Mouse (Mus musculus) intestine, postnatal 0 days (tissue): Measurements from ENCODE around the gene Lhfp. TPM values are rescaled to one million over a fixed set of nuclear protein-coding genes. Genes with fewer than 3 reads are reported as not detected.

Experiments used
- ATAC-seq: fragments of 200-750 bp; cut with Nextera tagmentation; 2 replicates; pipeline ENCODE4 v1.8.0; 2017; ENCODE audit warnings: mild to moderate bottlenecking, moderate TSS enrichment, moderate library complexity
- H3K27ac ChIP-seq: fragments of 300-500 bp; sonication (generic); 2 replicates; pipeline ENCODE4 v1.5.1; 2014; ENCODE audit warnings: mild to moderate bottlenecking, low read depth, low read length, moderate library complexity
- H3K27me3 ChIP-seq: fragments of 300-500 bp; sonication (generic); replicated peaks from 2 replicates; pipeline ENCODE4 v1.6.1; 2014; ENCODE audit warnings: low read length, mixed read lengths; ENCODE audit not compliant: control insufficient read depth, insufficient read depth
- H3K36me3 ChIP-seq: fragments of 300-500 bp; sonication (generic); 2 replicates; pipeline ENCODE4 v1.6.1; 2014; ENCODE audit warnings: mild to moderate bottlenecking, moderate library complexity; ENCODE audit not compliant: control insufficient read depth, insufficient read depth
- H3K4me1 ChIP-seq: fragments of 300-500 bp; sonication (generic); replicated peaks from 2 replicates; pipeline ENCODE4 v1.6.1; 2014; ENCODE audit warnings: antibody characterized with exemption, low read length, mixed read lengths; ENCODE audit not compliant: control insufficient read depth, insufficient read depth
- H3K4me2 ChIP-seq: fragments of 300-500 bp; sonication (generic); replicated peaks from 2 replicates; pipeline ENCODE4 v1.6.1; 2014; ENCODE audit warnings: low read depth, mild to moderate bottlenecking, moderate library complexity
- H3K4me3 ChIP-seq: fragments of 300-500 bp; sonication (generic); 2 replicates; pipeline ENCODE4 v1.5.1; 2014; ENCODE audit warnings: low read depth, low read length
- H3K9ac ChIP-seq: fragments of 300-500 bp; sonication (generic); 2 replicates; pipeline ENCODE4 v1.6.1; 2014; ENCODE audit warnings: mild to moderate bottlenecking, low read depth, low read length
- H3K9me3 ChIP-seq: fragments of 300-500 bp; sonication (generic); 2 replicates; pipeline ENCODE4 v1.6.1; 2016; ENCODE audit warnings: mixed run types; ENCODE audit not compliant: control insufficient read depth
- CTCF ChIP-seq: sonication (generic); IDR thresholded peaks from 2 replicates; pipeline ENCODE4 v1.5.1; 2016; ENCODE audit warnings: low read depth, mild to moderate bottlenecking, control low read depth, antibody characterized with exemption, moderate library complexity
- WGBS: fragments of 180-500 bp; shearing (Covaris S2); extraction: QIAGEN DNeasy Blood & Tissue Kit; methylation state at CpG from one replicate; pipeline ENCODE4 v1.1.7; 2014; 5-methylcytosine and 5-hydroxymethylcytosine counted together
- polyA plus RNA-seq: library from polyadenylated mRNA; unstranded; fragments of >200 nt; fragmentation: Nextera tagmentation; extraction: Ambion mirVana; gene quantifications from 2 replicates; pipeline ENCODE4 v1.2.1, GENCODE M21; 2015

Lhfp gene
- polyA plus RNA-seq, 1 experiment from 2014 or later = 30.2 TPM

DNA sequence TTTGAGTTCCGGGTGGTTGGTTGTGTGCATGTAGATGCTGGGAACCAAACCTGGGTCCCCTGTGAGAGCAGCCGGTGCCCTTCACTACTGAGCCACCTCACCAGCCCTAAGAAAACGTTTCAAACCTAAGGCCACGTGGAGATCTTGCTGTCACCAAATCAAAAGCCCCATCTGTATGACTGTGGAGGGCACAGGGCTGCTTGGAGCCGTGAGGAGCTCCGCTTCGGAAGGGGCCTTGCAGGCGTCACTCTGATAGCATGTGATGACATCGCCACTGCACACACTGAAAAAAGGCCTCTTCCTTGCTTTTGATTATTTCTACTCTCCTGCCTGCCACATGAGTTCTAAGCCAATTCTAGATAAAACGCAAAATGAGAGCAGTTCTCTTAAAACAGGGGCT is 159.5 kb downstream of the Lhfp start:
- Histone ChIP-seq H3K4me3 (no peak overlapping the region), H3K4me1 (no peaks in the 10 kb centered on the region), H3K9me3 (no peaks in the 10 kb centered on the region), H3K4me2 (no peak overlapping the region), H3K9ac (no peak overlapping the region), H3K36me3 (no peaks in the 10 kb centered on the region), H3K27me3 (no peaks in the 10 kb centered on the region), H3K27ac (no peak overlapping the region)
- WGBS = 81% methylated on average over 10 of the region's 10 CpGs
- no peak for TF ChIP-seq CTCF
- no peak for ATAC-seq

DNA sequence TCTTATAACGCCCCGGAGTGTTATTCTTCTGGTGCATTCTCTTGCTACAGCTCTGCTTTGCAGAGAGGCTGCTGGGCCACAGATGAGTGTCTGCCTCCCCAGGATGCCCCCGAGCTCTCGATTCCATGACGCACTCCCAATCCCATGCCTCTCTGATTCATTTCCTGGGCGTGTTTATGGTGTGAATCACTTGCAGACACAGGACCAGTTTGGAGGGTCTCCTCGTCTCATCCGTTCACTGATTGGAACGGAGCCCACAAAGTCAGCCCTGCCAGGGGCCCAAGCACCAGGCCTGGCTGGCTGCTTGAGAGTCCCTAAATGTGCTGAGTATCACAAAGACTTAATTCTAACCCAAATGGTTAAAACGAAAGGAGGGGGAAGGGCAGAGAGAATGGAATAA is 160.3 kb downstream of the Lhfp start:
- no peak overlapping the region for H3K9ac ChIP-seq

DNA sequence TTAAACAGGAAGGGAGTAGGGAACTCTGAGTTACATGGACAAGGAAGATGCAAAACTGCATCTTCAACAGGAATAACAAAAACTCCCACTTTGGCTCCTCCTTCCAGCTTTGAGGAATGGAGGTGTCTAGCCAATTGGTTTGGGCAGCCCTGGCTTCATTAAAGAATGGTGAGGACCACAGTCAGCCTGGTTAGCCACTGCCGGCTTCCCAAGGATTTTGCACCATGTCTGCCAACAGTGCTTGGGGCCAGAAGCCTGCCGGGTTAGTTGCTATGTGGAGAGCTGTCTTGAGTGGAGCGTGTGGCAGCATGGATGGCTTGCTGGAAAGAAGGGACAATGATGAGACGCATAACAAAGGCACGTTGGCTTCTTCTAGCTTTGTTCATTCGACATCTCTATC is 160.9 kb downstream of the Lhfp start:
- Histone ChIP-seq H3K27me3 (no peaks in the 10 kb centered on the region), H3K4me3 (no peak overlapping the region), H3K9me3 (no peaks in the 10 kb centered on the region), H3K4me1 (no peaks in the 10 kb centered on the region), H3K9ac (no peak overlapping the region), H3K27ac (no peak overlapping the region), H3K4me2 (no peak overlapping the region), H3K36me3 (no peaks in the 10 kb centered on the region)
- WGBS = 72% methylated on average over 6 of the region's 6 CpGs
- TF ChIP-seq CTCF = no peak
- no peak for ATAC-seq

More for the DNA sequence above, 160.3 kb downstream of the Lhfp start:
- no peak overlapping the region for H3K4me3 ChIP-seq
- no peaks in the 10 kb centered on the region for H3K4me1 ChIP-seq
- no peaks in the 10 kb centered on the region for H3K27me3 ChIP-seq
- no peak for ATAC-seq
- no peaks in the 10 kb centered on the region for H3K36me3 ChIP-seq
- no peak for TF ChIP-seq CTCF
- H3K27ac ChIP-seq = no peak overlapping the region
- H3K9me3 ChIP-seq = no peaks in the 10 kb centered on the region
- H3K4me2 ChIP-seq = no peak overlapping the region
- WGBS = 58% methylated on average over 10 of the region's 10 CpGs

DNA sequence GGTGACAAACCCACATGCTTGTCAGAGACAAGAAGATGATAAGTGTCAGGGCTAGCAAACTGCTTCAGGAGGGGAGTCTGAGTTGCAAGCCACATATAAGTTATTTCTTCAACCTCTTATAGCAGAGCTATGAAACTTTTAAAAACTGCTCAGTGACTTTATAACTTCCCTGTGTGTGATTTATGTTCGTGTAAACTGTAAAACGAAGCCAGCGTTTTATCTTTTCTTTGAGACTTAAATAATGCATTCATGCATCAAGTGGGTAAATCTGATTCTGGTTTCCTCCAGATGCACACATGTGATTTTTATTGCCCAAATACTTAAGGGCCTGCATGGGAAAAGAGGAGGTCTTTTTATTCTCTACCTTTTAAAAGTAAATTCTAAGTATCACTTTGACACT is 161.4 kb downstream of the Lhfp start:
- 51% methylated on average over 3 of the region's 3 CpGs for WGBS
- Histone ChIP-seq H3K27ac (no peak overlapping the region), H3K4me2 (no peak overlapping the region), H3K36me3 (no peaks in the 10 kb centered on the region), H3K4me1 (no peaks in the 10 kb centered on the region), H3K4me3 (no peak overlapping the region), H3K9ac (no peak overlapping the region), H3K9me3 (no peaks in the 10 kb centered on the region), H3K27me3 (no peaks in the 10 kb centered on the region)
- TF ChIP-seq CTCF = no peak
- no peak for ATAC-seq

DNA sequence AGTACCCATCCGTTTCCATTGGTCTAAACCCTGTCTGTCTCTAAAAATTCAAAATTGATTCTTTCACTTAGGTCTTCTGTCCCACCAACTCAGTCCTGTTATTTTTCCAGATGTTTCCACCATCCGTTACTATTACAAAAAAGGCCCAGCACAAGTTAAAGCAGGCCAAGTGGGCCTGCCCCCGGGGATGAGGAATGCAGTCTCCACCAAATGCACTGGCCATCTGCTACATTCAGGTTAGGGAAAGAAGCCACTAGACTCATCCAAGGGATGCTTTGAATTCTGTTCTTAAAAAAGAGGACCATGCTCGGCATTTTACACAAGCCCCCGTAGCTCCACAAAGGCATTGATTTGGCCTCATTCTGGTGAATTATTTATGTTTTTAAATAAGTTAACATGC is 162.3 kb downstream of the Lhfp start:
- no peak overlapping the region for H3K4me2 ChIP-seq
- no peak overlapping the region for H3K4me3 ChIP-seq
- no peak for TF ChIP-seq CTCF
- ATAC-seq = no peak
- no peaks in the 10 kb centered on the region for H3K36me3 ChIP-seq
- H3K9ac ChIP-seq = no peak overlapping the region
- H3K27me3 ChIP-seq = no peaks in the 10 kb centered on the region
- no peaks in the 10 kb centered on the region for H3K9me3 ChIP-seq
- no peak overlapping the region for H3K27ac ChIP-seq
- 84% methylated on average over 5 of the region's 5 CpGs for WGBS
- no peaks in the 10 kb centered on the region for H3K4me1 ChIP-seq

DNA sequence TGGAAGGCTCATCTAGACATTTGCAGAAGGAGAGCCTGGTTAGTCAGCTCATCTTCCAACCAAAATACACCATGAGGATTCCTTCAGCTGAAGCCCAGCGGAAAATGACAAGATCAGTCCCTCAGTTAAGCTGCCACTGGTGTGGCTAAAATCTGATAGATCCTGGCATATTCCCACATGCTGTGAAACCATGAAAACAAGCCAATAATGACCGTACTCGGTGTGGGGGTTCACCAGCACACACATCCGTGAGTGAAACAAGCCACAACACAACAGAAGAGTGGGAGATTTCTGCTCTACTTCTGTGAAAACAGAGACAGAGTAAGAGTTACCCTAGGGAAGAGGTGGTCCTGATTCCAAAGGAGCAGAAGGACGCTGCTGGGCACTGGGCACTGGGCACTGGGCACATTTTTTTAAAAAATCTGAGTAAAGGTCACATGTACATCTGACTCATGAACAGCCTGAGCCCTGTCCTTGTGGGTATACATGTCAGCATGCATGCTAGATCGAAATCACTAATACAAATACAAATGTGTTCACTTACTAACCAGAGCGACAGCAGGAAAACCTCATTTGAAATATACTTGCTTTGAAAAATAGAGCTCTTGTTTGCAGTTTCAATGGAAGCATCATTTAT is 163.1 kb downstream of the Lhfp start:
- Histone ChIP-seq H3K4me1 (no peaks in the 10 kb centered on the region), H3K27me3 (no peaks in the 10 kb centered on the region), H3K4me2 (no peak overlapping the region), H3K36me3 (no peaks in the 10 kb centered on the region), H3K9me3 (no peaks in the 10 kb centered on the region), H3K4me3 (no peak overlapping the region), H3K27ac (no peak overlapping the region), H3K9ac (no peak overlapping the region)
- ATAC-seq = no peak
- 83% methylated on average over 7 of the region's 7 CpGs for WGBS
- no peak for TF ChIP-seq CTCF

DNA sequence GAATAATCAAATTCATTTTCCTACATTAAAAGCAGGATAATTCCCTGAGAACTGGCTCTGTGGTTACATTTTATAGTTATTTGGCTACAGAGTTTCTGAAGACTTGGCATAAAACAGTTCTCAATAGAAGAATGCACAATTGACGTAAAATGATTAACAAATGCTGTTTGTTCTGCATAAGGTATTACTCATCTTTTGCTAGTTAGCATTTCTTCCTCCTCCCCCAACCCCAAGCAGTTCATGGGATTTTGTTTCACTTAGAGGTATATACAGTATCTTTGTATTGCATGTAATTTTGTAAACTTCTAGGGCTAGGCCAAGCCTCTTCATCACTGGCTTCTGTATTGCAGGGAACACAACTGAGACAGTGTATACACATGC is 163.6 kb downstream of the Lhfp start:
- no peaks in the 10 kb centered on the region for H3K9me3 ChIP-seq
- no peak for TF ChIP-seq CTCF
- WGBS = 82% methylated on average over 1 of the region's 1 CpGs
- no peak overlapping the region for H3K27ac ChIP-seq
- ATAC-seq = no peak
- H3K36me3 ChIP-seq = no peaks in the 10 kb centered on the region
- no peaks in the 10 kb centered on the region for H3K27me3 ChIP-seq
- H3K9ac ChIP-seq = no peak overlapping the region
- H3K4me2 ChIP-seq = no peak overlapping the region
- no peak overlapping the region for H3K4me3 ChIP-seq
- no peaks in the 10 kb centered on the region for H3K4me1 ChIP-seq
